Mouse (Mus musculus) olfactory bulb, adult 2 months (tissue): ENCODE data around the gene Zfp507.

Experiments
- CTCF ChIP-seq: fragments of 200-500 bp; IDR thresholded peaks from 2 replicates; pipeline ENCODE4 v1.5.1; 2012; ENCODE audit warnings: low read depth, mild to moderate bottlenecking, low read length, moderate library complexity; ENCODE audit not compliant: insufficient read depth
- POLR2A ChIP-seq: fragments of 200-500 bp; IDR thresholded peaks from 2 replicates; pipeline ENCODE4 v1.6.1; 2012; ENCODE audit warnings: mild to moderate bottlenecking, low read depth, low read length, moderate library complexity; ENCODE audit not compliant: insufficient read depth

GRCm38 (mm10) chr7:35772347-35772746 lies 30.5 kb downstream of the Zfp507 start:
- TF ChIP-seq CTCF (no peak), POLR2A (no peak)
